Comparison of ENCODE assay signal across 8 mouse cellular contexts in genomic region chr6:17763963-17764659, GRCm38 (mm10).
DNase-seq lines count a peak whose midpoint lies in the region; ATAC-seq lines count a peak whose summit lies in the region.

No protein-coding gene starts in this region.

- no peak overlapping the region for H3K9ac ChIP-seq in hindbrain, embryonic 15.5 days
- H3K9ac ChIP-seq in hindbrain, embryonic 11.5 days (ENCODE audit: low read depth, low read length): no peak overlapping the region
- H3K9ac ChIP-seq in hindbrain, embryonic 16.5 days (ENCODE audit: low read depth, low read length): no peak overlapping the region

- 0 out of 2 replicates have a peak overlapping the region, but pooled peaks have one; percentile 10 for H3K27ac ChIP-seq in hindbrain, embryonic 15.5 days (replicated peaks)
- H3K27ac ChIP-seq in hindbrain, embryonic 11.5 days (ENCODE audit: low read depth, low read length): no peak overlapping the region
- no peak overlapping the region for H3K27ac ChIP-seq in hindbrain, embryonic 16.5 days (ENCODE audit: low read depth, low read length)

- no peaks in the 10 kb centered on the region for H3K9me3 ChIP-seq in hindbrain, embryonic 15.5 days
- no peaks in the 10 kb centered on the region for H3K9me3 ChIP-seq in hindbrain, embryonic 11.5 days (ENCODE audit: control insufficient read depth, low read length)
- no peaks in the 10 kb centered on the region for H3K9me3 ChIP-seq in hindbrain, embryonic 16.5 days (ENCODE audit: control insufficient read depth, low read length)

- H3K27me3 ChIP-seq in hindbrain, embryonic 15.5 days: no peaks in the 10 kb centered on the region
- no peaks in the 10 kb centered on the region for H3K27me3 ChIP-seq in hindbrain, embryonic 11.5 days (ENCODE audit: control insufficient read depth, insufficient read depth, low read length)
- H3K27me3 ChIP-seq in hindbrain, embryonic 16.5 days (replicated peaks; ENCODE audit: control insufficient read depth, insufficient read depth, low read length): no peaks in the 10 kb centered on the region

- H3K36me3 ChIP-seq in hindbrain, embryonic 15.5 days: no peaks in the 10 kb centered on the region
- no peaks in the 10 kb centered on the region for H3K36me3 ChIP-seq in hindbrain, embryonic 11.5 days (ENCODE audit: control insufficient read depth, insufficient read depth, low read length)
- H3K36me3 ChIP-seq in hindbrain, embryonic 16.5 days (ENCODE audit: control insufficient read depth, insufficient read depth, low read length): no peaks in the 10 kb centered on the region

- no peak overlapping the region for H3K4me3 ChIP-seq in hindbrain, embryonic 15.5 days
- H3K4me3 ChIP-seq in hindbrain, embryonic 11.5 days (ENCODE audit: low read depth, low read length): no peak overlapping the region
- H3K4me3 ChIP-seq in hindbrain, embryonic 16.5 days (ENCODE audit: low read length): no peak overlapping the region

- no peak for ATAC-seq in hindbrain, embryonic 15.5 days (ENCODE audit: low FRiP score, low read depth)
- no peak for ATAC-seq in hindbrain, embryonic 11.5 days (ENCODE audit: low FRiP score)
- ATAC-seq in hindbrain, embryonic 16.5 days: peak; percentile 25; the same call in 1 of the 2 replicates
- ATAC-seq in megakaryocyte-erythroid progenitor cell, adult 5-6 weeks (replicated peaks; ENCODE audit: low FRiP score, low TSS enrichment, poor library complexity, severe bottlenecking): peak; percentile 84

- WGBS in hindbrain, embryonic 15.5 days: 80% methylated on average over 9 of the region's 9 CpGs
- WGBS in hindbrain, embryonic 11.5 days: 85% methylated on average over 9 of the region's 9 CpGs
- 76% methylated on average over 9 of the region's 9 CpGs for WGBS in hindbrain, embryonic 16.5 days

- peaks cover 24% of the 10 kb centered on the region for H3K4me1 ChIP-seq in hindbrain, embryonic 15.5 days (replicated peaks)
- H3K4me1 ChIP-seq in hindbrain, embryonic 11.5 days (replicated peaks; ENCODE audit: control insufficient read depth, insufficient read depth, low read length): 0 out of 2 replicates have a peak, but pooled peaks cover 3% of the 10 kb centered on the region
- peaks cover 16% of the 10 kb centered on the region for H3K4me1 ChIP-seq in hindbrain, embryonic 16.5 days (ENCODE audit: control insufficient read depth, insufficient read depth, low read depth, low read length)

- H3K4me2 ChIP-seq in hindbrain, embryonic 15.5 days: no peak overlapping the region
- no peak overlapping the region for H3K4me2 ChIP-seq in hindbrain, embryonic 11.5 days (replicated peaks; ENCODE audit: low read depth, low read length)
- H3K4me2 ChIP-seq in hindbrain, embryonic 16.5 days (ENCODE audit: low read length): no peak overlapping the region

- DNase-seq in hindbrain, embryonic 11.5 days (ENCODE audit: low spot score): no peak
- peak; percentile 40 for DNase-seq in c-Kit-negative CD71-positive TER-119-positive erythroid progenitor cells, embryonic 14.5 days (ENCODE audit: low read depth, low spot score)
- no peak for DNase-seq in retina, embryonic 14.5 days (ENCODE audit: low spot score)
- no peak for DNase-seq in kidney, postnatal 4 days
- no peak for DNase-seq in urinary bladder, adult 18-20 months (ENCODE audit: low spot score in 2 of 2)

Comparison
In these comparisons a context has a peak if more than half of its experiments do, and no peak if none do; other contexts are left out.
1. ATAC-seq: peak in hindbrain, embryonic 16.5 days (single experiment) and megakaryocyte-erythroid progenitor cell, adult 5-6 weeks (single experiment); none in hindbrain, embryonic 15.5 days (single experiment) and hindbrain, embryonic 11.5 days (single experiment).